Mouse (Mus musculus): ENCODE measurements around the gene Clmp.
"Not testable (repeated sequence)": the region's sequence is repeated elsewhere in the genome, so short reads cannot be mapped to it uniquely, and the experiment has no call there.

Clmp gene

GRCm38 (mm10) chr9:40780111-40780510 is 94.3 kb downstream of the Clmp start:
- DNase-seq, result no peak

GRCm38 (mm10) chr9:40780892-40781725 is 95.3 kb downstream of the Clmp start:
- DNase-seq, result peak in 1 of 2 experiments; percentile 38

- DNase-seq, result peak; percentile 63 to 66
Observed at GRCm38 (mm10) chr9:40781726-40782581, 96.2 kb downstream of the Clmp start.

DNA sequence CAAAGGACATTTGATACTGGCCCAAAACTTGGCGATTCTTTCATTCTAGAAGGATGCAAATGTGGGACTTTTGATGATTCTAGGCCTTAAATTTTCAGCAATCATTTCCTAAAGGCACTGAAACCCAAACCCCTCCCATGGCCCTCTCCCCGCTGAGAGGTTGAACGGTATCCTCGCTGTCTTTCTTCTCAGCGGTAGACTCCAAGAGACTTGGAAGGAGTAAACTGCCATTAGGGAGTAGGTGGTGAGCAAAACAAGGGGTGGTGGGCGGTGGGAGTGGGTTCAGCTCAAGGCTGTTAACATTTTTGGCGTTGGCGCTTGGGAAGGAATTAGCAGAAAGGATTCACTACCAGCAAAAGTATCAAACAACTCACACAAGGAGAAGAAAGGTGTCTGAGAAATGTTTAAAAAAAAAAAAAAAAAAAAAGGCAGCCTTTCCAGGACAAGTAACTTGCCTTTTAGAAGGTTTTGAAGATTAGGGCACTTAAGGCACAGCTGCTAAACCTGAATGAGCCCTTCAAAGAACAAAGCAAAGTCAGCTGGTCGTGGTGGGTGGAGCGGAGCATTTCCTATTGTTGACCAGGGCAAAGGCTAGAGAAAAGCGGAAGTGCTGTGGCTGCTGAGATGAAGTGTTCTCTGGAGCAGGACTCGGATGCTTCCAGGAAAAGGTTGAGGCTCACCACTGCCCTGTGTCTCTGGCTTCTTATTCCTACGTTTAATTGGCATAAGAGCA is 98.0 kb downstream of the Clmp start:
- peak; percentile 64 to 75 for DNase-seq

GRCm38 (mm10) chr9:40784374-40784967 is 98.7 kb downstream of the Clmp start:
- DNase-seq, result no peak

DNA sequence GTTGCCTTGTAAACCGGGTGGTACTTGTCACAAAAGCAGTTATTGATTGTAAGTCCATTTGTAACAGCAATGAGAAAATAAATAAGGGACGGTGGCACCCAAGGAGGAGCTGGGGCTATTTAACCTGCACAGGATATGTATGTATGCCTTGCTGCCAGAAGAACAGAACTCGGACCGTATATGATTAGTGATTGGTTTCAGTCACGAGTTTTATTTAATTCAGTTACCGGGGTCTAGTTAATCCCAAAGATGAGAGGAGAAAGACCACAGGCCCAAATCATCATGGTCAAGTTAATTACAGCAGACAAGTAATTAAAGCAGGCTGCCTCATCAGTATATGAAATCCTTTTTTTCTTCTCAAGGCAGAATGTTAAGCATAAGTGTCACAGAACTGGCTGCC is 99.7 kb downstream of the Clmp start:
- DNase-seq, result no peak

DNA sequence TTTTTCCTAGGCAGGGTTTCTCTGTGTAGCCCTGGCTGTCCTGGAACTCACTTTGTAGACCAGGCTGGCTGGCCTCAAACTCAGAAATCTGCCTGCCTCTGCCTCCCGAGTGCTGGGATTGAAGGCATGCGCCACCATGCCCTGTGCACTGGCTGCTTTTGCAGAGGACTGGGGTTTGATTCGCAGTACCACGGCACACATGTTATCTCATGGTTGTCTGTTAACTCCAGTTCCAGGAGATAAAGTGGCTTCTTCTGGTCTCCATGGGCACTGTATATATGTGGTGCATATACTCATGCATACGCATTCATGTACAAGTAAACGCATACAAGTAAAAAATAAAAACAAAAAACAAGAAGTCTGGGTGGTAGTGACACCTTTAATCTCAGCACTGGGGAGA is 101.1 kb downstream of the Clmp start:
- not testable (repeated sequence) for DNase-seq

GRCm38 (mm10) chr9:40791864-40792633 is 106.3 kb downstream of the Clmp start:
- no peak for DNase-seq

DNA sequence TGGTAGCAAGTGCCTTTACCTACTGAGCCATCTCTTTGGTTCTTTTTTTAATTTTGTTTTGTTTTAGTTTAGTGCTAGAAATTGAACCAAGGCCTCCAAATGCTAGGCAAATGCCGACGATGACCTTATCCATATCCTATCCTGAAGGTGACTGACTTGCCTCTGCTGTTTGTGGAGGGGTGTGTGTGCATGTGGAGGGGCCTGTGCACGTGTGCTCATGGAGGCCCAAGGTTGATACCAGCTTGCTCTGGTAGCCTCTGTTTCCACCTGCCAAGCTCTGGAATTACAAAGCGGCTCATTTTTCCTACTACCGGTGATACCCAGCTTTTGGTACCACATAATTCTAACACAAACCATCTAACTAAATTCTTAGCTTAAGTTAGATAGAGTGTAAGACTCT is 107.8 kb downstream of the Clmp start:
- no peak for DNase-seq

- DNase-seq, result no peak
Observed at GRCm38 (mm10) chr9:40794251-40794650, 108.5 kb downstream of the Clmp start.

GRCm38 (mm10) chr9:40794926-40795325 is 109.2 kb downstream of the Clmp start:
- no peak for DNase-seq

DNA sequence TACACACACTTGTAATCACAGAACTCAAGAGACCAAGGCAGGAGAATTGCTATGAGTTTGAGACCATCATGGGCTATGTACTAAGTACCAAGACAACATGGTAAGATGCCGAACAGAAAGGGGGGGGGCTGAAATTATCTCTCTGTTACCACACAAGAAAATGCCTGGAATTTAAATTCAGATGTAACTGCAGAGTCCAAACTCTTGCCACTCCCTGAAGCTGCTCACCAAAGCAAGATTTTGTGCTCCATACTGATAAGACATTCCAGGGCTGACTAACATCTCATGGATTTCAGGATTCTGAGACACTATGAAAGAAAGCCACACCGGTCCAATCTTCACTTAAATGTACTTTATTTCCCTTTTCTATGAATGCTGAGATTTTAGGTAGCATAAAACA is 109.8 kb downstream of the Clmp start:
- DNase-seq, result no peak

GRCm38 (mm10) chr9:40796054-40796453 is 110.3 kb downstream of the Clmp start:
- no peak for DNase-seq

- DNase-seq, result no peak
Observed at GRCm38 (mm10) chr9:40798247-40798960, 112.6 kb downstream of the Clmp start.

GRCm38 (mm10) chr9:40799112-40799511 is 113.3 kb downstream of the Clmp start:
- no peak for DNase-seq

DNA sequence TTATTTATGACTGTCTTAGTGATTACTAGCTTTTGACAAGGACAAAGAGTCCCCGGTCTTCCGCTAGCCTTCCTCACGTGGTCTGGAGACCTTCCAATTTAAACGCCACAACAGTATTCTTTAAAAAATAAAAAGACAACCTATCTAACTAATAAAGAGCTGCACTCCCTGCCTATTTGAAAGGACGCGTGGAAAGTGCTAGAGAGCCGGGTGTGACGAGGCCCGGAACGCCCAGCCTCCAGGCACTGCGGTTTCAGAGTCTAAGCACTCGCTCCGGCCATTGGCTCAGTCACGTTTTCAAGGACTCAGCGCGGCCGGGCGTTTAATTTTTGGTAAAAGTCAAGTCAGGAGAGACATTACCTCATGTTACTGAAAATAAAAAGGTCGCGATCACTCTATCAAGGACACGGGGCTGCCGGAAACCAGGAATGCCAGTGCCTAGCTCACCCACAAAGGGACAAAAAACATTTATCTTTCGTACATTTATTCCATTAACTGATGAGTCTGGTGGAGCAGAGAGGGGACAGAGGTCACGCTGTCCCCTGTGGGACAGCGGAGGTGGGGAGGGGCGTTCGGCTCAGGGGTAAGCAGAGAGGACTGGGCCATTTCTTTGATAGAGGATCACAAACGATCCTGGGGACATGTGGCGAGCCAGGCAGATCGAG is 114.2 kb downstream of the Clmp start:
- peak; percentile 83 to 90 for DNase-seq

DNA sequence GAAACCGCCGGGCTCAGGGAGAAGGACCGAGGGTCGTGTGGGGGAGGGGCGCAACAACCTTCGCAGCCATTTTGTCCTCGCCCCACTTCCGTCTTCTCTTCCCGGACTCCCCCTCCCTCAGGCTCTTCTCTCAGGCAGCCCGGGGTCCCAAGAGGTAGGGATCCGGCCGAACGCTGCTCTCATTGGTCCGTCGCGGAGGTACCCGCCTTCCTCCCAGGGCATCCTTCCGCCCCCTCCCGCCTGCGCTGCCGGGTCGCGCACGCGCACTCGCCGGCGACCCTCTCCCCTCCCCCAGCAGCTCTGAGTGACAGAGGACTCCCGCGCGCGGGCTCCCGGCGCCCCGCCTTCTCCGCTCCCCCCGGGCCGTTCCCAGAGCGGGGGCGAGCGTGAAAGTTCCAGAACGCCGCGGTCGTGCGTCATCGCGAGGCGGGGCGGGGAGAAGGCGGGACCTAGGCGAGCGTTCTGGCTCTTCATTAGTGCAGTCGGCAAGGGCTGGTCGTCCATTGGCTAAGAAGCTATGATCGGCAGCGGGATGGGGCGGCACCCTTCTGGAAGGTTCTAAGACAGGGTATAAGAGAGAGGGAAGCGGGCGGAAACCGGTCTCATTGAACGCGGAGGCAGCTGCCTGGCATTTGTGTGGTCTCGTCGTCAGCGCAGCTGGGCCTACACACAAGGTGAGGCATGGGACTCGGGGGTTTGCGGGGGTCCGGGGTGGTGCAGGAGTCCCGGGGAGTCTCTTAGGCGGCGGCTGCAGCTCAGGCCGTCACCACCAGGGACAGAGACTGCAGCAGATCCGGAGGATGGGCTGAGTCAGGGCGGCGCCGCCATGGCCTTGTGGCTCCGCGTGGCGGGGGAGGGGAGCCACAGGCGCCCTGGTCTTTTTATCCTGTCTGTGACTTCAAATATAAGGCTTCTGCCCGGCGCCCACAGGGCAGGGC is 115.2 kb downstream of the Clmp start, which contains the start of gene Hspa8:
Gene Hspa8 (plus strand): TSS at position 310 of the 938 bp plus-strand sequence.
- DNase-seq, result peak; percentile 100

DNA sequence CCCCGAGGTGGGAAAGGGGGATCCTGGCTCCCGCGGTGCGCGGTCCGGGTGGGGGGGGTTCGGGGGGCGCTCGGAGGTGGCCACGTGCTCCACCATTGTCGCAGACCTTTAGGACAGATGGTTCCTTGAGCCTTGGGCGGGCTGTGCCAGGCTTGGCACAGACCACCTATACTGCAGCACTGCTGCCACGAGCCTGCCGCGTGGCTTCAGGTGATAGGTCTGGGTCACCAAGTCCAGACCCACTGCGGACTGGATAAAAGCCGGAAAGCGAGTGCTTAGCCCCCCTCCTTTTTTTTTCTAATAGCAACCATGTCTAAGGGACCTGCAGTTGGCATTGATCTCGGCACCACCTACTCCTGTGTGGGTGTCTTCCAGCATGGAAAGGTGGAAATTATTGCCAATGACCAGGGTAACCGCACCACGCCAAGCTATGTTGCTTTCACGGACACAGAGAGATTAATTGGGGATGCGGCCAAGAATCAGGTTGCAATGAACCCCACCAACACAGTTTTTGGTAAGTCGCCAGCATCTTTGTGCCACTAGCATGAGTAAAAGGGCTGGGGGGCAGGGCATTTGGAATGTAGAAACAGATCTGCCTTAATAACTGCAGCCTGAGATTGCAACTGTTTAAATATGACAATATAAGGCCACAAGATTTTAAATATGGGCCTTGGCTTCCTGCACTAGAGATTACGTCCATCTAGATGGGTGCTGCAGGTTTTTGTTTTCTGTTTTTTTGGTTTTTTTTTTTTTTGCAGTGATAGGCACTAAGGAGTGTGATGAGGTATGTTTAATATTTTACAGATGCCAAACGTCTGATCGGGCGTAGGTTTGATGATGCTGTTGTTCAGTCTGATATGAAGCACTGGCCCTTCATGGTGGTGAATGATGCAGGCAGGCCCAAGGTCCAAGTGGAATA is 116.1 kb downstream of the Clmp start:
- peak in 1 of 2 experiments; percentile 65 for DNase-seq

Measured in kidney, postnatal 4 days (tissue).